Mouse (Mus musculus) lung, postnatal 0 days (tissue): ENCODE measurements around the gene Lrguk.

Experiments used
- CTCF ChIP-seq: IDR thresholded peaks from 2 replicates; pipeline ENCODE4 v1.5.1; 2016; ENCODE audit warnings: antibody characterized with exemption, mild to moderate bottlenecking
- EP300 ChIP-seq: IDR thresholded peaks from 2 replicates; pipeline ENCODE4 v1.6.1; 2016; ENCODE audit warnings: antibody characterized with exemption, mild to moderate bottlenecking, control low read depth

GRCm38 (mm10) chr6:34149821-34150220, 120.6 kb downstream of the Lrguk start:
- TF ChIP-seq EP300 (no peak), CTCF (no peak)
